Mouse (Mus musculus) gastrocnemius, postnatal 10 days (tissue): Measurements from ENCODE around the gene Wdr12. TPM values are rescaled to one million over a fixed set of nuclear protein-coding genes. Genes with fewer than 3 reads are reported as not detected.
"Not testable (repeated sequence)": the region's sequence is repeated elsewhere in the genome, so short reads cannot be mapped to it uniquely, and the experiment has no call there.

Source experiments
- DNase-seq: peaks from one replicate; pipeline ENCODE4 v3.0.0; 2021; ENCODE audit warnings: mixed read lengths
- long read RNA-seq, 2 experiments: library from polyadenylated mRNA; stranded (forward); transcript quantifications; one replicate each; pipeline ENCODE4 v2.0.0; 2021
- total RNA-seq, 2 experiments: library from RNA; stranded (reverse); gene quantifications; 2 replicates each; pipeline ENCODE4 v1.2.3; 2021

Wdr12 gene
- total RNA-seq: 10 to 100 TPM; 13.4 to 14.2 TPM
- long read RNA-seq, experiment 1, full-length matches to known transcripts: 29 of 29 reads
- long read RNA-seq, experiment 1, partial matches to known transcripts: 0 of 29 reads
- long read RNA-seq, experiment 1, other reads (novel, unspliced or antisense): 0 of 29 reads
- long read RNA-seq, experiment 2, full-length matches to known transcripts: 28 of 30 reads
- long read RNA-seq, experiment 2, partial matches to known transcripts: 1 of 30 reads
- long read RNA-seq, experiment 2, other reads (novel, unspliced or antisense): 1 of 30 reads

DNA sequence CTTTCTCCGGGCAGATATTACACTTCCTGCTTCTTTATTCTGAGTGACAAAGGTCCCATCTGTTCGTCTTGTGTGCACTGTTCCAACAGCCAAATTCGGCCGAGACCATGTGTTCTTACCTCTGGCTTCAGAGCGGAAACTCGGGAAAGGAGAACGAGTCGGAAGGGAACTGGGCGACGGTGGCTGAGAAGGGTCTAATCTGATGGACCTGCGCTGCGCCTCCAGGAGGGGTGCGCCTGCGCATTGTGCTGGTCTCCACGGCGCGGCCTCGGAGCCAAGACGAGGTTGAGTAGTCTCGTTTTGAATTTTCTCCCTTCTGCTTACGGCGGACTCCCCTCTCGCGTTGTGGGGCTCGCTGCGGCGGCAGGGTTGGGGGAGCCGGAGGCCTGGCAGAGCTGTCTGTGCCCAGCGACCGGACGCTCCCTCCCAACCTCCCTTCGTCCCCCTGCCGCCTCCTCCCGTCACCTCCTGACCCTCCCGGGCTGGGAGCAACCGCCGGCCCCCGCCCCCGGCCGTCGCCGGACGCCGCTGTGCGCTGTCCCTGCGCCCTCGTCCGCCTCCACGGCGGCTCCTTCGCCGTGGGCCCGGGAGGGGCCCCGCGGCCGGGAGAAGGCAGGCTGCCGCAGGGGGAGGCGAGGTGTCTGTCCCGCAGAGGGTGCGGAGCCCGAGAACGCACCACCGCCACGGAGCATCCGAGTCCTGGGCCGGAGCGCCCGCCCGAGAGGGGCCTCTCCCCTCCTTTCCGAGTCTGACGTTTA, at the start of gene Wdr12, which contains the start of gene Carf:
Gene Wdr12 (minus strand): TSS at position 622 of the 758 bp plus-strand sequence.
Gene Carf (plus strand): TSS at position 224 of the 758 bp plus-strand sequence.
- peak; percentile 97 for DNase-seq

DNA sequence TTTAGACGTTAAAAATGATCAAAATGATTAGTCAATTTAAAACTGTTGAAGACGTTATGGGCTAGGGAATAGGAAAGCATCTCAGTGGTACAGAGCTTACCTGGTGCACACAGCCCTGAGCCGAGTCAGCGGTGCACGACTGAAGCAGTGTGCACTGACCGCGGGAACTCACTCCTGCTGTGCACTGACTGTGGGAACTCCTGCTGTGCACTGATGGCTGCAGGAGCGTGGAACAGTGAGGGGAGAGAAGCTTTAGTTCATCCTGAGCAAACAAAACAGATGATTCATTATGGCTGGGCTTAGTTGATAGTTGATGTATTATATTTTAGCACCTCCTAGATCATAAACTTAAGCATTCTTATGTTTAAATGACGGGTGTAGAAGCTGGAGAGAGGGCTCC, 38.9 kb upstream of the Wdr12 start:
- no peak for DNase-seq

DNA sequence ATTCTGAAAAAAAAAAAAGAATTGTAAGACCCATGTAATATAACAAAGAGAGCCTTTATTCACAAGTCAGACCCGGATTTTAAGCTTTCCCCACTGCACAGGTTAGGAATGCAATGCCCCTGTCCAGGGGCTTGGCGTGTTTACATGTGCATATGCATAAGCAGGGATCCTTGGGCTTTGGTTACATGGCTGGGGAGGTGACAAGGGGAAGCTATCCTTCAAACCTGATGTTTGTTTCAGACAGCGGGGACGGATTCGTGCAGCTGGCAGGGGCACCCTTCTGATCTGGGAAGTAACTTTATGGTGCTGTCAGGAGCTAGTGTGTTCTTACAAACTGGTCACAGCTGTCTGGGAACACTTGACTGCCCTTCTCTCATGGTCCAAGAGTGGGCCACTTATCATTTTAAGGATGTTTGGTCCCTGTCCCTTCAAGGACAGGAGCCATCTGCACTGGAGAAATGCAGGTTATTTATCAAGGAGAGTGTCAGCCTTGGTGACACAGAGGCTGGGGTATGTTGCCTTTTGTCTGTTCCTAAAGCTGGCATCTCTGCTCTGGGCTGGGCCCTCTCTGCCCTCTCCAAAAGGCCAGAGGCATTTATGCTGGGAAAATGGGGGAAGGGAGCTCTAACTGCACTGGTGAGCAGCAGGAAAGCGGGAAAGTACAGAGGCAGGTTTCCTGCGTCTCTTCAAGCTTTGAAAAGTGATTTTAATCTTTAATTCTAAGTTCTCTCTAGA, 19.4 kb upstream of the Wdr12 start:
- DNase-seq: no peak

DNA sequence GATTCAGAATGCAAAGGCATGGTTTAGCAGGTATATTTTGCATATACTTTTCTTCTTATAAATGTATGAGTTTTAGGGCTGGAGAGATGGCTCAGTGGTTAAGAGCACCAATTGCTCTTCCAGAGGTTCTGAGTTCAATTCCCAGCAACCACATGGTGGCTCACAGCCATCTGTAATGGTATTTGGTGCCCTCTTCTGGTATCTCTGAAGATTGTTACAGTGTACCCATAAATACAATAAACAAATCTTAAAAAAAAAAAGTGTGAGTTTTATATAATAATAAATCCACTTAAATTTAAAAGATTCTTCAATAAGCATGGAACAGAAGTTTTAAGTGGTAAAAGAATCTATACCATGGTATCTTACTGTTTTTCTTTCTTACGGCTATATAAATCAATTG, 6.1 kb upstream of the Wdr12 start:
- no peak for DNase-seq

DNA sequence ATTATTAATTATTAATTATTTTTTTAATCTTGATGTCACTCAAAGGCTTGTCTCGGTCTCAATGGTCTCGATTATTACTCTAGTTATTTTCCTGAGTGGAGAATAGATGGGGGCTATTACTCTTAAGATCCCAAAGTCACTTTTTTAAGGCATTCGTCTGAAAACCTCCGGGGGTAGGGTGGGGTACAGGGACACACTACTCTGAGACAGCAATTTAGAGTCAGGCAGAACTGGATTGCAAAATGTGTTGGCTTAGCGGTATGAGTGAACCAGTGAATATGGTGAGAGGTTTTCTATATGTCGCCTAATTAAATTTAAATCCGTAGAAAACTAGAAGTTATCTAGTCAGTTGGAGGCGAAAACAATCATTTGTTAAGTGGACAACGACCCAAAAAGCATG, 394 bp upstream of the Wdr12 start:
- no peak for DNase-seq

DNA sequence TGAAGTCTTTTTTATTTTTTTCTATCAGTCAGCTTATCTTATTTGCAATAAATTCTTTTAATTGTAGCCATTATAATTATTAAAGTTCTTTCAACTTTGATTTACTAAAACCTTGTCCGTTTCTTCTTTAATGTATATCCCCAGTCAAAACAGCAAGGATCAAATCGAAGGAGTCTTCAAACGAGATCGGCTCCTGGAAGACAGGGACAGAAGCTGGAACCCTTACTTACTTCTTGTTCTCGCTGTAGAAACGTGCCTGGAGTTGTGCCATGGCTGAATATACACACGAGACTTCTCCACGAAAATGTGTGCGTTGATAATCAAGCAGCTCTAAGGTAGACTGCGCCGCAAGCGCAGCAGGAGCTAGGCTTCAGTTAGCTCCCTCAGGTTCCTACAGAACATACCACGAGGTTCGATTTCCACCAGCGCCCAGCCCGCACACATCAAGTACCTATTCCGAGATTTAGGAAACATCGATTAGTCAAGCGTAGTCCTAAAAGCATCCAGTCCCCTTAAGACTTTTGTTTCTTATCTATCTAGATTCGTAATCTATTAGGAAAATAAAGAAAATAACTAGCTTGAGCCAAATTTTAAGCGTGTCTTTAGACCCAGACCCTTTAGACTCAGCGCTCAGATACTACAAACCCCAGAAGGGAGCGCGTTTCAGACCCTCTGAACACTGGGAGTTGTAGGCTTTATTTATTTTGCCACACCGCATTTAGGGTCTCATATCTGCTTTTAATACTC, 995 bp downstream of the Wdr12 start:
- peak; percentile 44 for DNase-seq

DNA sequence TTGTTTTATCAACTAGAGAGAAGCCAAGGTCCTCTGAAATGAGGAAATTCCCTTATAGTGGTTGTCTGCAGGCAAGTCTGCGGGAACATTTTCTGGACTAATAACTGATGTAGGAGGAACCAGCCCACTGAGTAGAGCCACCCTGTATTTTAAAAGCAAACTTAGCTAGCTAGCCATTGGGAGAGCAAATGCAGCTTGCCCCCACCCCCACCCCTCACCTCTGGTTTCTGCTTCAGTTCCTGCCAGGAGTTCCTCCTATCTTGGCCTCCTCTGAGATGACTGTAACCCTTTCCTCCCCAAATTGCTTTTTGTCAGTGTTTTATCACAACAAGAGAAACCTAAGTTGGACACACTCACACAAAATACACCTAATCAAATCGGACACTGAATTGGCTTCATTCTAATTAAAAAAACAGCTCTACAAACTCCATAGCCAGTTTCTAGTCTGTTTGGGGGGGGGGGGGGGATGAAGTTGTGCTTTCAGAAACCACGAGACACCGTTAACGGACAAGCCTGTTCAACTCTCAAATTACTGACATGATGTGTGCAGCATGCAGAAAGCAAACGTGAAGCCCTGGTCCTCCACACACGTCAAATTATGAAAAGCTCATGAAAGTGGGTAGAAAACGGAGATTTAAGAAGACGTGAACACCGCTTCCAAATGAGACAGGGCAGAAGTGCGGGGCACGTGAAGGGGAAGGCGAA, 1.7 kb downstream of the Wdr12 start:
- no peak for DNase-seq

DNA sequence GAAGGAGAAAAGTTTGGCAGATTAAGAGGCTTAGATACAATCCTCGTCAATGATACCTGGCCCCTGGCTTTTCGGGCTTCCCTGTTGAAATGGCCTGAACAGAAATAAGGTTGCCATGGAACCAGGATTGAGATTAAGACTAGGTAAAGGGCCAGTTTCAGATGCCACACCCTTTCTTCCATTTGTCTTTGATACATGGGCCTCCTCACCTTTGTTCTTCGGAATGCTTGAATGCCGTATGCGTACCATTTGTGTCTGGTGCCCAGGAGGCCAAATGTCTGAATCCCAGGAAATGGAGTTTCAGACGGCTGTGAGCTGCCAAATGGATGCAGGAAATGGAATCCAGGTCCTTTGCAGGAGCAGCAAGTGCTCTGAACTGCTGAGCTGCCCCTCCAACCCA, 22.0 kb downstream of the Wdr12 start:
- no peak for DNase-seq

DNA sequence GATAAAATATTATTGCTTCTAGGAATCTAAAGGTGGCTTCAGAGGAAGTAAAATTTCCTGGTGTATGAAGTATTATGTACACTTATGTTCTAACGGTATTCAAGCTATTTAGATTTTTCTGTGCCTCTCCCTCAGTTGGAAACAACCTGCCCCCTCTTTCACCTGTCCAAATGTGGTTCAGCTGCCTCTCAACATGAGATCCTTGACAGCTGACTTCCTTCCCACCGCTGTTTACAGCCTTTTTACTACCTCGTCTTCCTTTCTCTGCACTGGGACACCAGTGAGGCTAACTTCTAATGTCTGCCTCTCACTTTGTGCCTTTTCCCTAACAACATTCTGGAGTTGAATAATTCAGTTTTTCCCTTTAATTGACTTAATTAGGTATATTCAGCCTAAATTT, 22.9 kb downstream of the Wdr12 start:
- no peak for DNase-seq

DNA sequence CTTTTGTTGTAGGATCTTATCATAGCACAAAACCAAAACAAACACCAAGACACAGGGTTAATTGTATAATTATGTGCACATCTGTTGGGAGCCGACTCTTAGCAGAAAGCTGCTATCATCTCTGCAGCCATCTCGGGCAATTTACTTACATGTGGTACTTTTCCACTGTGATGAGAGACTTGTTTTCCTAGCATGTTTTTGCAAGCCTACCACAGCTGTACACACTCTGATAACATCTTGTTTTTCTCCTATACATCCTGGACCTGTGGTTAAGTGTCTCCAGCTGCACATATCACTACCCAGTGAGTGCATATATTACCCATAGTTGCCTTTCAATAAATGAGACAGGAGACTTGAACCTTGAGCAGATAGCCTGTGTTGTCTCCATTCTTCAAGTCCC, 23.5 kb downstream of the Wdr12 start:
- DNase-seq: no peak

DNA sequence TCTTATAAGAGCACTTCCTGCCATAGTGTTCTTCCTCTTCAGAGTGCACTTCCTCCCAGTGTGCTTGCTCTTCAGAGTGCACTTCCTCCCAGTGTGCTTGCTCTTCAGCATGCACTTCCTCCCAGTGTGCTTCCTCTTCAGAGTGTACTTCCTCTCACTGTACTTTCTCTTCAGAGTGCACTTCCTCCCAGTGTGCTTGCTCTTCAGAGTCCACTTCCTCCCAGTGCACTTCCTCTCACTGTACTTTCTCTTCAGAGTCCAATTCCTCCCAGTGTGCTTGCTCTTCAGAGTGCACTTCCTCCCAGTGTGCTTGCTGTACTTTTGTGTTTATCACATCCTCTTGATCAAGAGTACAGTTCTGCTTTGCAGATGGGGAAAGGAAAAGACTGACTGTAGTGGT, 27.7 kb downstream of the Wdr12 start:
- DNase-seq: not testable (repeated sequence)

DNA sequence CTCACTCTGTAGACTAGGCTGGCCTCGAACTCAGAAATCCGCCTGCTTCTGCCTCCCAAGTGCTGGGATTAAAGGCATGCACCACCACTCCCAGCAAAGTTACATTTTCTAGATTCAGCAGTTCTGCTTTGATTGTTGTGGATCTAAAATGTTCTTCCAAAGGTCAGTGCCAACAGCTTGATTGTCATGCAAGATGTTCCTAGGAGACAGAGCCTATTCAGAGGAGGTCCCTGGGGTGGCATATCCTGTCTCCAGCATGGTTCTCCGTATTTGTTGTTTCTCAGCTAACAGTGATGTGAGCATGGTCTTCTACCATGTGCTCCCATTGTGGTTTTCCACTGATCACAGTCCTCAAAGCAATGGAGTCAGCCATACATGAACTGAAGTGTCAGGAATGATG, 42.1 kb downstream of the Wdr12 start:
- DNase-seq: no peak

DNA sequence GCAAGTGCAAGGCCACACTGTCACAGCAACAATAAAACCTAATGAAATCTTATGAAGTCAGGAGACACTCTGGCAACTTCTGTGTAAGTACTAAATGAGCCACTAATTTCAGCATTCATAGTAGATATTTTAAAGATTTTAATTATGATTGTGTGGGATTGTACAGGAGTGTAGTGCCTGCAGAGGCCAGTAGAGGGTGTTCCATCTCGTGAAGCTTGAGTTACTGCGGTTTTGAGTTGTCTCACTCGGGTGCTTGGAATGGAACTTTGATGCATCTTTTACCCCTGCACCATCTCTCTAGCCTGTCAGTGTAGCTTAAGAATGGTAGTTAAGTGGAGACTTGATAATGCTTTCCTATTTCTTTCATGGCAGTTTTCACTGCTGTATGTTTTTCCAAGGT, 43.8 kb downstream of the Wdr12 start:
- DNase-seq: no peak

DNA sequence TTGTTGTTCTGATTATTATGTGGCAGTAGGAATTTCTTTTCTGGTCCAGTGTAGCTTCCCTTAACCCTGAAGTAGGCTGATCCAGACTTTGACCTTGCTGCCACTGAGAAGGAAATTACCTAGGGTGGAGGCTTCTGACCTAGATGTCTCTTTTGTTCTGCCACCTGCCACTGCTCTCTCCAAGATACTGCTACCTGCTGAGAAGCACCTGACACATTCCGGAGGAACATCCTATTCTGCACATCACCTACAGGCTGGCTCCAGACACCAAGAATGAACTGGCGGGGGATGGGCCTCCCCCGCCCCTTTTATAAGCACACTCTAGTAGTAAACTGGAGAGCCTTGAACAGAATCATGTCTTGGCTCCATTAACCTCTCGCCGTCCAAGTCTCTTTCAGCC, 51.0 kb downstream of the Wdr12 start:
- DNase-seq: not testable (repeated sequence)

DNA sequence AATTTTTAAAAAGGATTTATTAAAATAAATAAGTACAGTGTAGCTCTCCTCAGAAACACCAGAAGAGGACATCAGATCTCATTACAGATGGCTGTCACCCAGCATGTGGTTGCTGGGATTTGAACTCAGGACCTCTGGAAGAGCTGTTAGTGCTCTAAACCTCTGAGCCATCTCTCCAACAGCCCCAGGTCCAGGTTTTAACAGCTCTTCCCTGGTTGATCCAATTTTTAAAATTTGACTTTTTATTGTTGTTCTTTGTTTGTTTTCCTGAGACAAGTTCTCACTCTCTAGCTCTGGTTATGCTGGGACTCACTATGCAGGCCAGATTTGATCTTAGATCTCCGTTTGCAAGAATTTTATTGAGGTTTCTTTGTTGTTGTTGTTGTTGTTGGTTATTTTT, 53.9 kb downstream of the Wdr12 start:
- DNase-seq: no peak

DNA sequence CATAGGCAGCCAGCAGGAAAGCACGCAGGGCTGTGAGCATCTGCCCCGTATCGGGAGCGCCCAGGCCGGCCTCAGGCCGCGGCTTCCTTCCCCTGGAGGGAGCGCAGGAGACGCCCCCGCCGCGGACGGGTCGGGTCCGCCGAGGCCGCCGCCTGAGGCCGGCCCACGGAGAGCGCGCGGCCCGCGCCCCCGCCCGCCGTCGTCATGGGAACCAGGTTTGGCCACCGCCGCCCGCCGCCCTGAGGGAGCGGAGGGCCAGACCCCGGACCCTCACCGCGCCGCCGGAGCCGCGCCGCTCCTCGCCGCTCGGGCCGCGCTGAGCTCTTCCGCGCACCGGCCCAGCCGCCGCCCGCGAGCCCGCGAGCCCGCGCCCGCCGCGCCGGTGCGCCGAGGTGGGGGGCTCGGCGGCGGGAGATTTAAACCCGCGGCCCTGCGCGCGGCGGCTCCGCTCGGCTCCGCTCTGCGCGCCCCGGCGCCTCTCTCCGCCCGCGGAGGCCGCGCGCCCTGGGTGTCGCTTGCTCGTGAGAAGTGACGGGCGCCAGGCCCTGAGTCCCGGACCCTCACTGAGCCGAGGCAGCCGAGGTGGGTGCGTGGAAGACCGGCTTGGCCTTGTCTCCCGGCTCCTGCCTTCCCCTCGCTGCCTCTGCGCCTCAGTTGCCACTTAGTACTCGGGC, 55.5 kb downstream of the Wdr12 start, which contains the start of gene Ica1l:
Gene Ica1l (minus strand): TSS at position 389 of the 674 bp plus-strand sequence.
- DNase-seq: peak; percentile 64

DNA sequence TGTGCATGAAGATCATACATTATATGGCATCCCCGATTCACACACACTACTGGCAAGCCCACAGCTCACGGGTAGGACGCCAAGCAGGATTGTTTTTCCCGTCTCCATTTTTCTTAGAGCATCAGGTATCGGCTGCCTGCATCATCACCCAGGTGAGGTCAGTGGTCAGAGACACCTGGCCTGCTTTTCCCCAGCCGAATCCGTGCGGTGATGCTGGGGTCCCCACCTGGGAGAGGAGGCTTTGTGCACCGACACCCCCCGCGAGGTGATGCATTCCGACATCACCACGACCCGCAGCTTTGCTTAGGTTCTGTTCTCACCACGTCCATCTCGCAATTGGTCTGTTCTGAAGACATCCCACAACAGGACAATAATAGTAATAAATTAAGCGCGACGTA, 56.0 kb downstream of the Wdr12 start:
- peak; percentile 5 for DNase-seq

DNA sequence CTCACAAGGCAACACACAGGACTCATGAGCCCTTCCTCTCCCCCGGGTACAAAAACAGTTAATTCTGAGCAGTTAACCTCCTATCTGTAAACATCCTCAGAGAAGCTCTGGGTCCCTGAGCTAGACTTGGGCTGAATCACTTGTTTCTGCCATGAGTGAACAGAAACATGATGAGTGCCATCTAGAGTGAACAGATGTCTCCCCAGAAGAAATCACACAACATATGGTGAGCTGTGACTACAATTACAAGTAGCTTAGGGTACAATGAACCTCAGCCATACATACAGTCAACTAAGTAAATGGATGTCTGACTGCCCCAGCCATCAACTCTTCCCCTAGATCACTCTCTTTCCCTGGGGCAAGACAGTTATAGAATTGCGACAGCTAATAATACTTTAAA, 63.4 kb downstream of the Wdr12 start:
- DNase-seq: no peak
